Mouse (Mus musculus): ENCODE data around the gene AC161166.1.

AC161166.1 gene

GRCm38 (mm10) chr7:24462388-24463319 lies 49.6 kb downstream of the AC161166.1 start, which contains the start of gene Plaur:
Plaur (plus strand) TSS chr7:24462484.
- peak; percentile 46 to 73 for DNase-seq (ENCODE audit: low spot score in 2 of 2)

GRCm38 (mm10) chr7:24461376-24462051 lies 50.7 kb downstream of the AC161166.1 start:
- DNase-seq (ENCODE audit: low spot score in 2 of 2): no peak

Data from spleen, postnatal 4 days (tissue).